Mouse (Mus musculus) left cerebral cortex, postnatal 14 days (tissue): ENCODE results near the gene Ass1. TPM values are rescaled to one million over a fixed set of nuclear protein-coding genes. Genes with fewer than 3 reads are reported as not detected.

Experiments
- total RNA-seq, 2 experiments: library from RNA; stranded (reverse); gene quantifications; 2 replicates each; pipeline ENCODE4 v1.2.3; 2021

Gene Ass1
- total RNA-seq, 2 experiments from 2014 or later, result 8.5 to 14.6 TPM

Other genes starting within 250 kb of the Ass1 start
- 100 to 1,000 TPM; 159 to 160 TPM for gene Ncs1, start 224.4 kb upstream of the Ass1 start, total RNA-seq
- gene Hmcn2, start 155.8 kb upstream of the Ass1 start, total RNA-seq, result under 1 TPM; 0.32 to 0.62 TPM
- gene Fubp3, start 102.4 kb downstream of the Ass1 start, total RNA-seq, result 10 to 100 TPM; 45.7 to 50.4 TPM
- under 1 TPM; 0.13 to 0.66 TPM for gene Prdm12, start 169.8 kb downstream of the Ass1 start, total RNA-seq
- gene Exosc2, start 200.5 kb downstream of the Ass1 start, total RNA-seq, result 10 to 100 TPM; 21.4 to 24.5 TPM
- 10 to 100 TPM; 37.4 to 39.6 TPM for gene Abl1, start 218.2 kb downstream of the Ass1 start, total RNA-seq